ENCODE assay signal across 10 mouse cellular contexts in genomic region chr6:51998409-51999156, GRCm38 (mm10). TPM values are rescaled to one million over a fixed set of nuclear protein-coding genes. Genes with fewer than 3 reads are reported as not detected.
A peak's percentile ranks its signal among the peaks of the same experiment; 100 is the strongest.
DNase-seq lines count a peak whose midpoint lies in the region; ATAC-seq lines count a peak whose summit lies in the region.
"Had no signal": no experiment of that assay in that cellular context is flagged by ENCODE, and none has a peak within 500 bp of the region (broad histone marks: within the 10 kb centered on the region; RNA-seq: fewer than 3 reads in every experiment).

No protein-coding gene starts in this region.

- ATAC-seq in midbrain, embryonic 11.5 days (ENCODE audit: low FRiP score): no peak
- ATAC-seq in neutrophil, adult 5-6 weeks (ENCODE audit: extremely low read depth, insufficient number of reproducible peaks, low FRiP score, poor library complexity, severe bottlenecking): 0 out of 2 replicates have a peak, but pooled peaks have one; percentile 41

- H3K4me3 ChIP-seq in midbrain, embryonic 11.5 days (ENCODE audit: low read depth, low read length): no peak overlapping the region
- H3K4me3 ChIP-seq in midbrain, embryonic 10.5 days: no peak overlapping the region
- H3K4me3 ChIP-seq: embryonic facial prominence, embryonic 13.5 days; stomach, embryonic 15.5 days had no signal

- no peaks in the 10 kb centered on the region for H3K4me1 ChIP-seq in midbrain, embryonic 11.5 days (ENCODE audit: control insufficient read depth, insufficient read depth, low read length)
- no peaks in the 10 kb centered on the region for H3K4me1 ChIP-seq in midbrain, embryonic 10.5 days
- H3K4me1 ChIP-seq: embryonic facial prominence, embryonic 13.5 days; stomach, embryonic 15.5 days had no signal

- H3K36me3 ChIP-seq in midbrain, embryonic 11.5 days (ENCODE audit: control insufficient read depth, insufficient read depth, low read length): no peaks in the 10 kb centered on the region
- H3K36me3 ChIP-seq in midbrain, embryonic 10.5 days: no peaks in the 10 kb centered on the region
- H3K36me3 ChIP-seq: embryonic facial prominence, embryonic 13.5 days; stomach, embryonic 15.5 days had no signal

- H3K27ac ChIP-seq in midbrain, embryonic 11.5 days (ENCODE audit: low read depth, low read length): no peak overlapping the region
- no peak overlapping the region for H3K27ac ChIP-seq in midbrain, embryonic 10.5 days (replicated peaks)
- H3K27ac ChIP-seq: embryonic facial prominence, embryonic 13.5 days; stomach, embryonic 15.5 days had no signal

- H3K9me3 ChIP-seq in midbrain, embryonic 11.5 days (ENCODE audit: control insufficient read depth, low read length): no peaks in the 10 kb centered on the region
- no peaks in the 10 kb centered on the region for H3K9me3 ChIP-seq in midbrain, embryonic 10.5 days (replicated peaks)
- H3K9me3 ChIP-seq: embryonic facial prominence, embryonic 13.5 days; stomach, embryonic 15.5 days had no signal

- H3K9ac ChIP-seq in midbrain, embryonic 11.5 days (ENCODE audit: low read length): no peak overlapping the region
- H3K9ac ChIP-seq: embryonic facial prominence, embryonic 13.5 days; stomach, embryonic 15.5 days had no signal

- 57% methylated on average over 7 of the region's 7 CpGs for WGBS in midbrain, embryonic 11.5 days
- 56% methylated on average over 7 of the region's 7 CpGs for WGBS in midbrain, embryonic 10.5 days

- DNase-seq in cerebellum, postnatal 10 days: peak; percentile 30 to 37
- DNase-seq in cerebellum, adult 8-10 months: no peak
- peak; percentile 84 for DNase-seq in midbrain, embryonic 11.5 days (ENCODE audit: low spot score, missing footprints)
- no peak for DNase-seq in midbrain, embryonic 10.5 days (ENCODE audit: low spot score)
- DNase-seq in embryo, embryonic 11 days: peak; percentile 72
- DNase-seq in layer of hippocampus, postnatal 36 days: no peak
- no peak for DNase-seq in spleen, adult 12 weeks (ENCODE audit: low spot score)

- no peak overlapping the region for H3K4me2 ChIP-seq in midbrain, embryonic 11.5 days
- H3K4me2 ChIP-seq: embryonic facial prominence, embryonic 13.5 days; stomach, embryonic 15.5 days had no signal

- peaks cover 20% of the 10 kb centered on the region for H3K27me3 ChIP-seq in midbrain, embryonic 11.5 days (ENCODE audit: control insufficient read depth, insufficient read depth, low read length)
- H3K27me3 ChIP-seq in midbrain, embryonic 10.5 days (ENCODE audit: low read depth, poor library complexity, severe bottlenecking): peaks cover 66% of the 10 kb centered on the region
- H3K27me3 ChIP-seq: stomach, embryonic 15.5 days had no signal

RNA-seq across cellular contexts. Expression of gene Skap2, which starts 13.8 kb away (rescaled TPM):
- polyA plus RNA-seq in midbrain, embryonic 11.5 days (2014; fragmentation: Nextera tagmentation; extraction: Ambion mirVana): 8.5 and 10.0 TPM in 2 replicates
- polyA plus RNA-seq in midbrain, embryonic 10.5 days (2016; fragmentation: Nextera tagmentation; extraction: Ambion mirVana): 8.6 and 10.2 TPM in 2 replicates
- total RNA-seq in neutrophil, adult 5-6 weeks (2017): 348 and 404 TPM in 2 replicates
- total RNA-seq in layer of hippocampus, postnatal 36 days (2021): 10 to 100 TPM; 16.7 to 16.9 TPM

Comparison
In these comparisons a context has a peak if more than half of its experiments do, and no peak if none do; other contexts are left out.
1. DNase-seq: peak in cerebellum, postnatal 10 days (2 of 2), midbrain, embryonic 11.5 days (single experiment) and embryo, embryonic 11 days (single experiment); none in cerebellum, adult 8-10 months (single experiment), midbrain, embryonic 10.5 days (single experiment), layer of hippocampus, postnatal 36 days (0 of 2) and spleen, adult 12 weeks (single experiment).
2. RNA of gene Skap2, which starts 13.8 kb away (total RNA-seq): 348 to 404 TPM in neutrophil, adult 5-6 weeks; 16.7 to 16.9 TPM in layer of hippocampus, postnatal 36 days; every median in the first group is over 10 times any median in the second.